Mouse (Mus musculus) spleen, postnatal 14 days (tissue): ENCODE measurements around the gene Tmx2.

ENCODE experiments used
- DNase-seq, 2 experiments: peaks; one replicate each; pipeline ENCODE4 v3.0.0; 2021 to 2022; ENCODE audit warnings: low spot score in 2 of 2

Gene Tmx2

GRCm38 (mm10) chr2:84638428-84639220, 40.3 kb downstream of the Tmx2 start:
- DNase-seq = no peak

GRCm38 (mm10) chr2:84637452-84638165, 41.3 kb downstream of the Tmx2 start:
- no peak for DNase-seq

GRCm38 (mm10) chr2:84636231-84636741, 42.7 kb downstream of the Tmx2 start:
- DNase-seq = no peak

- no peak for DNase-seq
Observed at GRCm38 (mm10) chr2:84635611-84636010, 43.3 kb downstream of the Tmx2 start.

GRCm38 (mm10) chr2:84634934-84635482, 43.9 kb downstream of the Tmx2 start:
- no peak for DNase-seq

- no peak for DNase-seq
Observed at GRCm38 (mm10) chr2:84634006-84634405, 44.9 kb downstream of the Tmx2 start.

- DNase-seq = no peak
Observed at GRCm38 (mm10) chr2:84632999-84633398, 45.9 kb downstream of the Tmx2 start.

GRCm38 (mm10) chr2:84632001-84632400, 46.9 kb downstream of the Tmx2 start:
- no peak for DNase-seq

- DNase-seq = no peak
Observed at GRCm38 (mm10) chr2:84627036-84627435, 51.9 kb downstream of the Tmx2 start.

GRCm38 (mm10) chr2:84626366-84626975, 52.5 kb downstream of the Tmx2 start:
- no peak for DNase-seq

GRCm38 (mm10) chr2:84624201-84624600, 54.7 kb downstream of the Tmx2 start:
- DNase-seq = no peak

GRCm38 (mm10) chr2:84623428-84624119, 55.4 kb downstream of the Tmx2 start:
- DNase-seq = no peak

- DNase-seq = no peak
Observed at GRCm38 (mm10) chr2:84622668-84623067, 56.3 kb downstream of the Tmx2 start.
